Mouse (Mus musculus): ENCODE measurements around the gene Sucla2.

DNA sequence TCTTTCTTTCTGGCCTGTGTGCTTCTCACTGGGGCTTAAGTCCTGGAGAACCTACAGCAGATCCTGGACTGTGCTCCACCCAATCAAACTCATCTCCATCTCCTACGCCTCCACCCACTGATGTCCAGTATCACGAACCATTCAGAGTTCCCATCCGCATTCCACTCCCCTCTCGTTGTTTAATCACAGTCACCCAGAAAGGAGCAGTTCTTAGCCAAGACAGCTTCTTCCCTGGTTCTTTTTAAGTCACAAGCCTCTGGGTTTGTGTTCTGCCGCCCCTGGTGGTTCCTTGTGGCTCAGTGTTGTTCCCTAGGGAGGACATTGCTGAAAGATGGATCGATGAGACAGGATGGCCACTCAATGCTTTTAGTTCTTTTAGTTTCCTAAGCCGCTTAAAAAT lies 29.4 kb upstream of the Sucla2 start:
- TF ChIP-seq CTCF (IDR thresholded peaks at IDR 0.05; ENCODE audit: low read depth, low read length) (no peak), POLR2A (IDR thresholded peaks at IDR 0.05; ENCODE audit: borderline replicate concordance, low read depth, low read length) (no peak)

Data from bone marrow macrophage, adult 2 months (primary cell).